Mouse (Mus musculus) liver, embryonic 14.5 days (tissue): ENCODE measurements around the gene Gab1.

Source experiments
- CTCF ChIP-seq: IDR thresholded peaks from 2 replicates; pipeline ENCODE4 v1.5.1; 2016; ENCODE audit warnings: antibody characterized with exemption, low read depth, control low read depth
- EP300 ChIP-seq: IDR thresholded peaks from 2 replicates; pipeline ENCODE4 v1.6.1; 2016; ENCODE audit warnings: antibody characterized with exemption, low read depth

DNA sequence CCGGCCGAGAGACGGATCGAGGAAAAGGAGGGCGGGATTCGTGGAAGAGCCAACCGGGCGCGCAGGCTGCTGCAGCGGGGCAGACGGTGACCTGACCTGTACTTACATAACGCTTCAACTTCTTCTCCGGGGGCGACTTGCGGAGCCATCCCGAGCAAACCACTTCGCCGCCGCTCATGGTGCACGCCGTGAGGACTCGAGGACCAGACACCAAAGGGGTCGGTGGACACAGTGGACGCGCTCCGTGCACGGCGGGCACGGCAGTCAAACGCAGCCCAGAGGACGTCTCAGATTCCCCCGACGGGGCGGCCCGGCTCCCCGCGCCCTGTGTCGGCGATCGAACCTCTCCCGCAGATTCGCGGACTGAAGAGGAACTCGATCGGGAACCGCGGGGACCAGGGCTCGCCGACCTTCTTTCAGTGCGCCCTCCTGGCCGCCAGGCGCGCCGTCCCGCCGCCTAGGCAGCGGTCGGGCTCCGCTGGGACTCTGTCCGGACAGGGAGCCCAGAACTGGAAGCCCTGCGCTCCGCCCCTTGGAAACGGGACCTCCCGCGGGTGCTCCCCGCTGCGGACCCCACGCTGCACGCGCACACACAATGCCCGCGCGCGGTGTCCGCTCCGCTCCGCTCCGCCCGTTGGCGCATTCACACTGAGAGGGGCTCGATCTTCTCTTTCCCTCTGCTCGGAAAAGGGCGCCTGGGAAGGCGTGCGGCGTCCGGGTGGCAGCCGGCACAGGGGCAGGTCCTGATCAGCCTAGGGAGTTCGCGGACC lies 708 bp downstream of the Gab1 start:
- TF ChIP-seq CTCF (0 out of 2 replicates have a peak, but pooled peaks have one; percentile 25), EP300 (no peak)
